Mouse (Mus musculus) MEL (cell line): ENCODE measurements around the gene Rabgap1l. TPM values are rescaled to one million over a fixed set of nuclear protein-coding genes. Genes with fewer than 3 reads are reported as not detected.

Experiments used
- DNase-seq: peaks from one replicate; pipeline ENCODE4 v3.0.0; 2011; ENCODE audit warnings: low read depth, low spot score
- H3K27ac ChIP-seq: 2 replicates; pipeline ENCODE4 v1.5.1; 2012; ENCODE audit warnings: low read depth, mild to moderate bottlenecking, control low read depth, low read length, moderate library complexity; ENCODE audit not compliant: control insufficient read depth
- H3K27me3 ChIP-seq, 2 experiments: fragments of 150-350 bp in 1 of 2; sonication (generic) in 1 of 2; 2 replicates each; pipeline ENCODE4 v1.6.1; 2012; ENCODE audit warnings: low read length in 2 of 2, mild to moderate bottlenecking in 2 of 2, improper control_type of control experiment in 1 of 2, moderate library complexity in 1 of 2; ENCODE audit not compliant: insufficient read depth in 2 of 2, control insufficient read depth in 1 of 2
- H3K36me3 ChIP-seq, 2 experiments: 2 replicates each; pipeline ENCODE4 v1.6.1; 2012 to 2014; ENCODE audit warnings: low read length in 2 of 2, improper control_type of control experiment in 1 of 2, inconsistent platforms in 1 of 2, mild to moderate bottlenecking in 1 of 2; ENCODE audit not compliant: insufficient read depth in 2 of 2, control insufficient read depth in 1 of 2
- H3K4me1 ChIP-seq, 2 experiments: fragments of 150-350 bp in 1 of 2; sonication (generic) in 1 of 2; 2 replicates each; pipeline ENCODE4 v1.6.1; 2012; ENCODE audit warnings: low read length in 2 of 2, improper control_type of control experiment in 1 of 2, mild to moderate bottlenecking in 1 of 2; ENCODE audit not compliant: insufficient read depth in 2 of 2, control insufficient read depth in 1 of 2
- H3K4me3 ChIP-seq, 2 experiments: fragments of 150-350 bp in 1 of 2; sonication (generic) in 1 of 2; 2 replicates each; pipeline ENCODE4 v1.5.1; 2012; ENCODE audit warnings: low read depth in 2 of 2, low read length in 2 of 2, mild to moderate bottlenecking in 2 of 2, moderate library complexity in 2 of 2, control low read depth in 1 of 2, improper control_type of control experiment in 1 of 2; ENCODE audit not compliant: control insufficient read depth in 1 of 2, insufficient read depth in 1 of 2
- H3K79me2 ChIP-seq: 2 replicates; pipeline ENCODE4 v1.6.1; 2012; ENCODE audit warnings: mild to moderate bottlenecking, low read length, moderate library complexity; ENCODE audit not compliant: control insufficient read depth, poor library complexity, insufficient read depth
- H3K9ac ChIP-seq: 2 replicates; pipeline ENCODE4 v1.6.1; 2012; ENCODE audit warnings: low read depth, mild to moderate bottlenecking, control low read depth, low read length, moderate library complexity; ENCODE audit not compliant: control insufficient read depth, poor library complexity, severe bottlenecking
- H3K9me3 ChIP-seq: fragments of 150-350 bp; sonication (generic); replicated peaks from 2 replicates; pipeline ENCODE4 v1.6.1; 2012; ENCODE audit warnings: mild to moderate bottlenecking, low read length, improper control_type of control experiment, moderate library complexity; ENCODE audit not compliant: insufficient read depth
- BHLHE40 ChIP-seq: IDR thresholded peaks from 2 replicates; pipeline ENCODE4 v1.6.1; 2012; ENCODE audit warnings: low read depth, mild to moderate bottlenecking, inconsistent platforms, low read length, improper control_type of control experiment, borderline replicate concordance
- CHD1 ChIP-seq: IDR thresholded peaks from 2 replicates; pipeline ENCODE4 v1.6.1; 2012; ENCODE audit warnings: low read depth, mild to moderate bottlenecking, inconsistent platforms, low read length, improper control_type of control experiment
- CHD2 ChIP-seq: IDR thresholded peaks from 2 replicates; pipeline ENCODE4 v1.6.1; 2011; ENCODE audit warnings: low read length, improper control_type of control experiment
- E2F4 ChIP-seq: IDR thresholded peaks from 2 replicates; pipeline ENCODE4 v1.6.1; 2011; ENCODE audit warnings: low read depth, low read length, improper control_type of control experiment, borderline replicate concordance
- EP300 ChIP-seq, 2 experiments: IDR thresholded peaks; 2 replicates each; pipeline ENCODE4 v1.6.1; 2011; ENCODE audit warnings: improper control_type of control experiment in 2 of 2, low read length in 2 of 2, low read depth in 1 of 2, mild to moderate bottlenecking in 1 of 2
- GATA1 ChIP-seq: IDR thresholded peaks from 2 replicates; pipeline ENCODE4 v1.6.1; 2011; ENCODE audit warnings: low read depth, low read length, improper control_type of control experiment
- HCFC1 ChIP-seq: IDR thresholded peaks from 2 replicates; pipeline ENCODE4 v1.6.1; 2012; ENCODE audit warnings: low read depth, mild to moderate bottlenecking, inconsistent platforms, low read length, improper control_type of control experiment, moderate library complexity
- JUND ChIP-seq: IDR thresholded peaks from 2 replicates; pipeline ENCODE4 v1.6.1; 2011; ENCODE audit warnings: low read depth, mild to moderate bottlenecking, improper control_type of control experiment, low read length
- KAT2A ChIP-seq: conservative IDR thresholded peaks from 2 replicates; pipeline ENCODE4 v1.6.1; 2012; ENCODE audit warnings: low read depth, low read length, improper control_type of control experiment, inconsistent platforms
- MAFK ChIP-seq: IDR thresholded peaks from 2 replicates; pipeline ENCODE4 v1.6.1; 2011; ENCODE audit warnings: low read depth, mild to moderate bottlenecking, low read length, improper control_type of control experiment, borderline replicate concordance
- MAX ChIP-seq: IDR thresholded peaks from 2 replicates; pipeline ENCODE4 v1.6.1; 2011; ENCODE audit warnings: low read length, improper control_type of control experiment
- MAZ ChIP-seq: IDR thresholded peaks from 2 replicates; pipeline ENCODE4 v1.6.1; 2012; ENCODE audit warnings: low read depth, mild to moderate bottlenecking, inconsistent platforms, low read length, improper control_type of control experiment
- MEF2A ChIP-seq: IDR thresholded peaks from 2 replicates; pipeline ENCODE4 v1.6.1; 2014; ENCODE audit warnings: low read depth, mild to moderate bottlenecking, inconsistent platforms, low read length, improper control_type of control experiment; ENCODE audit not compliant: poor library complexity, insufficient replicate concordance, severe bottlenecking; ENCODE audit errors: extremely low read depth
- MXI1 ChIP-seq: IDR thresholded peaks from 2 replicates; pipeline ENCODE4 v1.6.1; 2011; ENCODE audit warnings: mild to moderate bottlenecking, low read depth, low read length, improper control_type of control experiment
- NRF1 ChIP-seq: IDR thresholded peaks from 2 replicates; pipeline ENCODE4 v1.6.1; 2014; ENCODE audit warnings: low read depth, mild to moderate bottlenecking, inconsistent platforms, low read length, improper control_type of control experiment, moderate library complexity; ENCODE audit not compliant: poor library complexity, insufficient read depth, severe bottlenecking
- POLR2A ChIP-seq, 2 experiments: IDR thresholded peaks; 2 replicates each; pipeline ENCODE4 v1.6.1; 2011 to 2012; ENCODE audit warnings: low read length in 2 of 2, mild to moderate bottlenecking in 2 of 2, control low read depth in 1 of 2, improper control_type of control experiment in 1 of 2, low read depth in 1 of 2, moderate library complexity in 1 of 2; ENCODE audit not compliant: control insufficient read depth in 1 of 2, insufficient read depth in 1 of 2, poor library complexity in 1 of 2
- POLR2AphosphoS2 ChIP-seq: IDR thresholded peaks from 2 replicates; pipeline ENCODE4 v1.6.1; 2011; ENCODE audit warnings: low read length, improper control_type of control experiment
- SIN3A ChIP-seq: IDR thresholded peaks from 2 replicates; pipeline ENCODE4 v1.6.1; 2012; ENCODE audit warnings: low read length, improper control_type of control experiment, inconsistent platforms
- TAL1 ChIP-seq: IDR thresholded peaks from 2 replicates; pipeline ENCODE4 v1.6.1; 2012; ENCODE audit warnings: mild to moderate bottlenecking, inconsistent platforms, low read length, moderate library complexity, mixed read lengths
- TBP ChIP-seq: IDR thresholded peaks from 2 replicates; pipeline ENCODE4 v1.8.0; 2011; ENCODE audit warnings: low read depth, low read length, improper control_type of control experiment
- USF1 ChIP-seq: IDR thresholded peaks from 2 replicates; pipeline ENCODE4 v1.6.1; 2014; ENCODE audit warnings: low read depth, mild to moderate bottlenecking, inconsistent platforms, low read length, improper control_type of control experiment, moderate library complexity
- ZNF384 ChIP-seq: IDR thresholded peaks from 2 replicates; pipeline ENCODE4 v1.6.1; 2012; ENCODE audit warnings: low read depth, mild to moderate bottlenecking, inconsistent platforms, low read length, improper control_type of control experiment
- polyA plus RNA-seq, 2 experiments: library from polyadenylated mRNA; stranded (reverse) in 1 of 2; unstranded in 1 of 2; fragments of >175 nt in 1 of 2; fragments of >200 nt in 1 of 2; gene quantifications; 2 replicates each; pipeline versions ENCODE4 v1.2.1 to v1.2.4; 2012; ENCODE audit warnings: low replicate concordance in 2 of 2, low read depth in 1 of 2; ENCODE audit not compliant: insufficient read length in 2 of 2, insufficient read depth in 1 of 2, missing spikeins in 1 of 2
- total RNA-seq: library from RNA; depleted of rRNA; stranded (reverse); fragments of 300-350 nt; gene quantifications from 2 replicates; pipeline ENCODE4 v1.2.3, GENCODE M21; 2012

Gene Rabgap1l
- total and polyA plus RNA-seq, 3 experiments: 24.1 to 26.2 TPM; not detected in 1

DNA sequence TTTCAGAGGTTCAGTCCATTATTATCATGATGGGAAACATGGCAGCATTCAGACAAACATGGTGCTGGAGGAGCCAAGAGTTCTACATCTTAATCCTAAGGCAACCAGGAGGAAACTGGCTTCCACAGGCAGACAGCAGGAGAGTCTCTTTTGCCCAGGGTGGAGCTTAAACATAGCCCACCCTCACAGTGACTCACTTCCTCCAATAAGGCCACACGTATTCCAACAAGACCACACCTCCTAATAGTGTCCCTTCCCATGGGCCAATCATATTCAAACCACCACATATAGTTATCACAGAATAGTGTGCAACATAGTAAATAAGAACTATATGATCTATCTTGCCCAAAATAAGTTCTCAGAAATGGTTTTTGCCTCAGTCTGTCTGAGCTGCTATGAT, 41.4 kb upstream of the Rabgap1l start:
- Histone ChIP-seq H3K27ac (no peak overlapping the region), H3K79me2 (no peaks in the 10 kb centered on the region), H3K9ac (no peak overlapping the region), H3K4me3 (no peak overlapping the region), H3K9me3 (no peaks in the 10 kb centered on the region), H3K36me3 (peaks cover 0 to 9% of the 10 kb centered on the region in 2 experiments; a peak in 2 of 4 replicates), H3K27me3 (no peaks in the 10 kb centered on the region), H3K4me1 (peaks cover 4 to 5% of the 10 kb centered on the region in 2 experiments)
- TF ChIP-seq MAX (no peak), SIN3A (no peak), E2F4 (no peak), KAT2A (no peak), POLR2A (IDR thresholded peaks at IDR 0.05; ENCODE audit: control insufficient read depth in 1 of 2, insufficient read depth in 1 of 2, low read depth in 1 of 2, low read length in 2 of 2, poor library complexity in 1 of 2) (no peak), CHD2 (no peak)
- no peak for DNase-seq

DNA sequence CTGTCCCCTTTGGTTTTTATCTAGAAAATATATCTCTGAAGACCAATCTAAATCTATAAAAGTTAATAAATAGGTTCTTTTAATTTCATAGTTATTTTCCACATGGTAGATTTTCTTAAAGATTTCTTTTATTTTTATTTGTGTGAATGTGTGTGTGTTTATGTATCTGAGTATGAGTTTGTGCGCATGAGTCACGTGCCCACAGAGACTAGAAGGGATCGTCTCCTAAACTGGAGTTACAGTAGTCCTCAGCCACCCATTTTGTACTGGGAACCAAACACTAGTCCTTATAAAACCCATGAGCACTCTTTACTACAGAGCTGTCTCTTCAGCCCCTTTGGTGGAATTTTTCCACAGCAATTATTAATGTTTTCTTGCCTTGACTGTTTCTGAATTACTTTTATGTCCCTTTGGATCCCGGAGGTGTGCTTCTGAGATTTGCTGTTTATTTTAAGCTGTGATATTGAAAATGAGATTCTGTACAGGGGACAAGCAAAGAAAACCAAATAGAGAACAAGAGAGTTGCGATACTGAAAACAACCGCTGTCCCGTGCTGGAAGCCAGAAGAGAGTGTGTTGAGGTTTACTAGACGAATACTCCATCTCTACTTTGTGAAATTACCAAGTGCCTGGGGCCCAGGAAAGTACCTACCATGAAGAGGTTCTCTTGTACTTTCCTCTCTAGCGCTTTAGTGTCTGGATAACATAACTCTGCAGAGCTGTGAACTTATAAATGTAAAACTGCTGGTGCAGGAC, 39.4 kb upstream of the Rabgap1l start:
- no peak for TF ChIP-seq MEF2A
- no peak for TF ChIP-seq MXI1
- no peak for TF ChIP-seq SIN3A
- TF ChIP-seq MAZ: no peak
- DNase-seq: no peak
- no peak overlapping the region for H3K9ac ChIP-seq
- no peaks in the 10 kb centered on the region for H3K79me2 ChIP-seq
- 0 out of 4 replicates have a peak, but pooled peaks cover 0 to 2% of the 10 kb centered on the region in 2 experiments for H3K4me1 ChIP-seq
- no peaks in the 10 kb centered on the region for H3K27me3 ChIP-seq
- H3K9me3 ChIP-seq: no peaks in the 10 kb centered on the region
- peaks cover 0 to 2% of the 10 kb centered on the region in 2 experiments; a peak in 1 of 4 replicates for H3K36me3 ChIP-seq
- no peak overlapping the region for H3K27ac ChIP-seq
- H3K4me3 ChIP-seq: no peak overlapping the region

DNA sequence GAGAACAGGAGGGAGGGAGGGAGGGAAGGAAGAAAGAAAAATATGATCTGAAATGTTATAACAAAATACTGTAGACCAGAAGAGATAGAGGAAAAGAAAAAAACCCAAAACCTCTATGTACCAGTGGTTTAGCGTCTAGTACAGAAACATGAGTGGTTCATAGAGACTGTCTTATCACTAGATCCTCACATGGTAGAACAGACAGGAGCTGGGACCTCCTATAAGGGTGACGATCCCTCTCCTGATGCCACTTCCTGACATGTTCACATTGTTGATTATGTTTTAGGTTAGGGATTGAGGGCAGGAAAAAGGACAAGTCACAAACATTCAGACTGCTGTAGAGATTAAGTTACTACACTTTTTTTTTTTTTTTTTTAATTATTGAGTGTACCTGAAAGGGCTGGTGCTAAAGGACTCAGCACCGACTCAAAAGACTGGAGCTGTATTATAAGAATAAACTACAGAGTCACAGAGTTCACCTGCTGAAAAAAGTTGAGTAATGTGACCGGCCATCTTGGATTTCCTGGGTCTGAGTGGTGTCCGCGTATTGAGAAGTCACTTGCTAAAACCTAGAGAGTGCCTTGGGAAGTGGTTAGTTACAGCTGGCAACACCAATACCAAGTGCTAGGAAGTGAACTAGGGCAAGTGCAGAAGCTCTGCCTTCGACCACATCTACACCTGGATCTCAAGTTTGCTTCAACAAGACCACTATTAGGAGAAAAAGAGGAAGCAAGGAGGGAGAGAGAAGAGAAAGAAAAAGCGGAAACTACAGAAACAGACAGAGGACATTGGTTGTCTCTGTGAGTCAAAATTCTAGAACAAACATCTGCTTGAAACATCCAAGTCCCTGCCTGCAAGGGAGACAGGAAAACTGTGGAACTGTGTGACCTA, 37.8 kb upstream of the Rabgap1l start:
- H3K36me3 ChIP-seq: peaks cover 0 to 2% of the 10 kb centered on the region in 2 experiments; a peak in 2 of 4 replicates
- H3K9ac ChIP-seq: peak overlapping the region; percentile 47
- H3K4me3 ChIP-seq: peak overlapping the region; percentile 15 to 36
- H3K79me2 ChIP-seq: no peaks in the 10 kb centered on the region
- H3K9me3 ChIP-seq: no peaks in the 10 kb centered on the region
- peak overlapping the region; percentile 70 for H3K27ac ChIP-seq
- DNase-seq: peak; percentile 79
- 0 out of 4 replicates have a peak, but pooled peaks cover 0 to 2% of the 10 kb centered on the region in 2 experiments for H3K4me1 ChIP-seq
- no peaks in the 10 kb centered on the region for H3K27me3 ChIP-seq
- TF ChIP-seq BHLHE40: no peak
- peak; percentile 11; the same call in 1 of the 2 replicates for TF ChIP-seq MXI1
- TF ChIP-seq POLR2AphosphoS2: no peak
- no peak for TF ChIP-seq JUND
- TF ChIP-seq USF1: no peak
- TF ChIP-seq EP300 (IDR thresholded peaks at IDR 0.05; ENCODE audit: low read depth in 1 of 2, low read length in 2 of 2): peak in 1 of 2 experiments; percentile 33; a peak in 1 of 4 replicates
- TF ChIP-seq TAL1: no peak
- no peak for TF ChIP-seq CHD1
- TF ChIP-seq MAX: no peak
- TF ChIP-seq NRF1: no peak
- no peak for TF ChIP-seq MAFK
- TF ChIP-seq TBP: peak; percentile 37; the same call in 1 of the 2 replicates
- TF ChIP-seq MAZ: no peak
- TF ChIP-seq GATA1: 0 out of 2 replicates have a peak, but pooled peaks have one; percentile 22
- 0 out of 2 replicates have a peak, but pooled peaks have one; percentile 21 for TF ChIP-seq HCFC1
- TF ChIP-seq E2F4: no peak
- TF ChIP-seq ZNF384: peak; percentile 25; the same call in 1 of the 2 replicates
